Mouse (Mus musculus) frontal cortex, postnatal 25 days (tissue): Measurements from ENCODE around the gene Glrx5.

Source experiments
- DNase-seq, 2 experiments: peaks; one replicate each; pipeline ENCODE4 v3.0.0; 2022; ENCODE audit warnings: low spot score in 2 of 2

The Glrx5 gene

DNA sequence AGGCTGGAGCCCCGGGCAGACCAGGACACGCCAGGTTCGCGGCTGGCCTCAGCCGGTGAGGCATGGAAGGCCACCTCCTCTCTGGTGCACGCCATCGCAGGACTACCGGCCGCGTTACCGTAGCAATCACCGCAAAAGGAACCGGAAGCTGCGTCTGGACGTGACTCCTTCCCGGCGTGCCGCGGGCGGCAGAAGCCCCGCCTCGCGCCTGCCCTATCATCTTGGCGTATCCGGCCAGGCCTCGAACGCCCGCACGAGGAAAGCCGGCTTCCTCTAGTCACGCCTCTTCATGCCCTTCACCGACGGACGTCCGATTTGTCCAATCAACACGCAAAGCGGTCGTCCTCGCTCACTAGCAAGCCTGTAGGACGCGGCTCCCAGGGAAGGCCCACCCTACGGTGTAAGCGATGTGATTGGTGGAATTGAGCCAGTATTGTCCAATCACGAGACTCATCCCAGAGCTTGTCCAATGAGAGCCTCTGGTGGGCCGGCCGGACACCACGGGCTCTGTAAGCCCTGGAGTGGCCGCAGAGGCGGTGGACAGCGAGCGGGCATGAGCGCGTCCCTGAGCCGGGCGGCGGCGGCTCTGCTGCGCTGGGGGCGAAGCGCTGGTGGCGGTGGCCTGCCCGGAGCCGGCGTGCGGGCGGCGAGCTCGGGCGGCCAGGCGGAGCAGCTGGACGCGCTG is at the start of gene Glrx5:
Gene Glrx5, plus strand, starts transcription at position 542 of the 685 bp plus-strand sequence.
- peak; percentile 98 to 99 for DNase-seq

- DNase-seq, result no peak
Observed at GRCm38 (mm10) chr12:104983476-104983875, 49.0 kb upstream of the Glrx5 start.

- no peak for DNase-seq
Observed at GRCm38 (mm10) chr12:104985088-104985487, 47.4 kb upstream of the Glrx5 start.

GRCm38 (mm10) chr12:104986001-104986400 is 46.5 kb upstream of the Glrx5 start:
- no peak for DNase-seq

DNA sequence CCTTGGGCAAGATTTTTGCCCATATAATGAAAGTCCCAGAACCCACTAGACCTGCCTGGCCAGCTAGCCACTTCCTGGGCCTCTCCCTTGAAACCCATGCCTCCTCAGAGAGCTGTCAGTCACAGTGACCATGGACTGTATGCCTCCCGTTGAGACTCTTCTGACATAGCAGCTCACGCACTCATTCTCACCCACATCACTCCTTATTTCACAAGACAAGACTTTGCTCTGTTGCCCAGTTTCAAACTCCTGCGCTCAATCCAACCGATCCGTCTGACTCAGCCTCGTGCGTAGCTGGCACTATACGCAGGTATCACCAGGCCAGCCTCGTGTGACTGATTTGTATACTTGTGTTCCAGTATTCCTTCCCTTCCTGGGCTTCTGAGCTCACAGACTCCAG is 45.7 kb upstream of the Glrx5 start:
- DNase-seq, result no peak

GRCm38 (mm10) chr12:104987936-104988335 is 44.6 kb upstream of the Glrx5 start:
- DNase-seq, result no peak

DNA sequence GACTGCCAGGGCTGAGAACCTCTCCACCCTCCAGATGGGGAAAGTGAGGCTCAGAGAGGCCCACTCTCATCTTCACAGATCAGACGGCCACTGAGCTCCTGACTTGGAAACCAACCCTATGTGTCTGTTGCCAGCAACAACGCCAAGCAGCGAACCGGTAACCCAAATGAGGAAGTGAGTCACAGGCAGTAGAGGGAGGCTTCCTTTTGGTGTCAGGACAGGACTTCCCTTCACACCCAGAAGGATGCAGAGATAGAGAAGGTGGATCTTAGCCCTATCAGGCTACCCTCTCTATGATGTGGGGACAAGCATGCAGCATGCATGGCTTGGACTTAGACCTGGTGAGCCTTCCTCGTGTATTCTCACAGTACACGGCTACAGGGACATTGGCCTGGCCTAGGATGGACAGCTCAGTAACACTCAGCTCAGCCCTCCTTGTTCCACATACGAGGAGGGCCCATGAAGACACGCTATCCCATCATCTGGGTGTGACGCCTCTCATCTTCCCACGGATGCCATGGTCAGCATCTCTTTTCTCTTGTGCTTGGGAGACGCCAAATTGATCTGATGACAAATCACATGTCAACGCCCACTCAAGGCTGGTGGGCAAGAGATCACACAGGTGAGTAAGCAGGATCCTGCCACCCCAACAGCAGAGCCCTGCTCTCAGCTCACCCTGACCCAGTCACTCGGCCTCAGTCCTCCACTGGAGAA is 41.6 kb upstream of the Glrx5 start:
- DNase-seq, result no peak

DNA sequence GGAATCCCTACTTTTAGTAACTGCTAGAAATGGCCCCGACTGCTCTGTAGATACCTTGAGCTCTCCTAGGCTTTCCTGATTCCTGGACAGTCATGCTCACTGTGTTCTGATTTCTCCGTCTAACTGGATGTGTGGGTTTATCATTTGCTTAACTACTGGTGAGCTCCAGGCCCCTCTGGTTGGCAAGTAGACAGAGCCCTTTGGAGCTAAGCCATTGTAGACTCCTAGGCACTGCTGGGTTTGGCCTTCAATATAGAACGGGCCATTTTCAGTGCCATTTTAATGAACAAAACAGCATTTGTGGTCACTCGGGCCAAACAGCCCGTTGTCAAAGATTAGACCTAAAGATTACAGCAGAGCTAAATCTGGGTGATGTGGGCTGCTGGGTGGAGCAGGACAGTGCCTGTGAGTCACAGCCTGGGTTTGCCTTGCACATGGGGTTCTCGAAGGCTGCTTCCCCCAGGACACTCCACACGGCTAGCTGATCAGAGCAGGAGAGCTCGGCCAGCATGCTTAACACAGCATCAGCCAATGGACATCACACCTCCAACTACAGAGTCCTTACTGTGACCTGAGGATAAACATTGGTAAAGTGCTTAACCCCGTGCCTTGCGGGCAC is 40.3 kb upstream of the Glrx5 start:
- DNase-seq, result no peak

DNA sequence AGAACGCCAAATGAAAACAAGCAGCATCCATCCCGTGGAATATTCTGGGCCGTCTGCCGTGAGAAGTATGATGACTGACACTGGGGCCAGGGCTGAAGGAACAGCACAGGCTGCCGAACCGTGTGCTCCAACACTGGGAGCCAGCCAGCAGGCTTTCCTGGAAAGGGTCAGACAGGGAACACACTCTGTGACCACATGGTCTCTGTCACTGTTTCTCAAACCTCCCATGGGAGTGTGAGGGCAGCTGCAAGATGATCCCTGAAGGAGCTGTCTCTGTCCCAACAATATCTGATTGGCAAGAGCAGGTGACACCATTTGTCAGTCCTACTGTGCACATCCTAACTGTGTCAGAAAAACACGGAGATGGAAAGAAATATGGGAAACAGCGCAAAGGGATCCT is 39.6 kb upstream of the Glrx5 start:
- no peak for DNase-seq

- DNase-seq, result no peak
Observed at GRCm38 (mm10) chr12:104995259-104995876, 37.1 kb upstream of the Glrx5 start.

DNA sequence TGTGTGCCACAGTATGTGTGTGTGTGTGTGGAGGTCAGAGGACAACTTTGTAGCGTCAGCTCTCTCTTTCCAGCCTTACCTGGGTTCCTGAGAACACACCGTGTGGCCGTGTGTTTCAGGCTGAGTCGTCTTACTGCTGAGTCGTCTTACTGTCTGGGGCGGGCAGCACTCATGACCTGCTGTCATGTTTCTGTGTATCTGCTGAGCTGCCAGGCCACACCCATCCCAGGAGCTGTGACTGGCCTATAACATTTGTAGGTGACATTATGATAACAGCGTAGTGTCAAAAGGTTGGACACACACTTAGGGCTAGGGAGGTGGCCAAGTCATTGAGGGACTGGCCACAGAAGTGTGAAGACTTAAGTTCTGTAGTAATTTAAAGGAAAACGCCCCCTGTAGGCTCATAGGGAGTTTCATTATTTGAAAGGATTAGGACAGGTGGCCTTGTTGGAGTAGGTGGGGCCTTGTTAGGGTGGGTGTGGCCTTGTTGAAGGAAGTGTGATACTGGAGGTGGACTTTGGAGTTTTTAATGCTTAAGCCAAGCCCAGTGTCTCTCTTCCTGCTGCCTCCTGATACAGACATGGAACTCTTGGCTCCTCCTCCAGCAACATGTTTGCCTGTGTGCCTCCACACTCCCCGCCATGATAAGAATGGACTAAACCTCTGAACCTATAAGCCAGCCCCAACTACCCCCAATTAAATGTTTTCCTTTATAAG is 36.3 kb upstream of the Glrx5 start:
- no peak for DNase-seq

GRCm38 (mm10) chr12:104997159-104997558 is 35.3 kb upstream of the Glrx5 start:
- DNase-seq, result no peak

- no peak for DNase-seq
Observed at GRCm38 (mm10) chr12:104997641-104998293, 34.7 kb upstream of the Glrx5 start.

- DNase-seq, result no peak
Observed at GRCm38 (mm10) chr12:104998541-104998940, 33.9 kb upstream of the Glrx5 start.

DNA sequence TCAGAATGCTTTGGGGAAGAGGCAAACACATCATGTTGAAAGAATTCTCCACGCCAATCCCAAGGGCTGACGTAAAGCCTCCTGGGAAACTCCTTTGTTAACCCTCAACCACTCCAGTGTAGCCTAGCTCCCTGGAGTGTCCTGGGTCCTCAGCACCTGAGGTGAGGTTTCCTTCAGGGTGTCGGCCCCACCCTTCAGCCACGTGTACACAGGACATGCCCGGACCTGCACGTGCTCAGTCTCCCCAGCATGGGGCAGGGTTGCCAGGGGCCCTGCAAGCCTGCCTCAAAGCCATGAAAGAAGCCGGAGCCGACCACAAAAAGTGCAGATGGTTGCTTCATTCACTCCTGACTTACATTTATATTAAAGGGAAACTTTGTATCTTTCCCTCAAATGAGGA is 33.3 kb upstream of the Glrx5 start:
- DNase-seq, result no peak

GRCm38 (mm10) chr12:105000487-105001283 is 31.8 kb upstream of the Glrx5 start:
- DNase-seq, result no peak

- DNase-seq, result no peak
Observed at GRCm38 (mm10) chr12:105001317-105001716, 31.2 kb upstream of the Glrx5 start.

DNA sequence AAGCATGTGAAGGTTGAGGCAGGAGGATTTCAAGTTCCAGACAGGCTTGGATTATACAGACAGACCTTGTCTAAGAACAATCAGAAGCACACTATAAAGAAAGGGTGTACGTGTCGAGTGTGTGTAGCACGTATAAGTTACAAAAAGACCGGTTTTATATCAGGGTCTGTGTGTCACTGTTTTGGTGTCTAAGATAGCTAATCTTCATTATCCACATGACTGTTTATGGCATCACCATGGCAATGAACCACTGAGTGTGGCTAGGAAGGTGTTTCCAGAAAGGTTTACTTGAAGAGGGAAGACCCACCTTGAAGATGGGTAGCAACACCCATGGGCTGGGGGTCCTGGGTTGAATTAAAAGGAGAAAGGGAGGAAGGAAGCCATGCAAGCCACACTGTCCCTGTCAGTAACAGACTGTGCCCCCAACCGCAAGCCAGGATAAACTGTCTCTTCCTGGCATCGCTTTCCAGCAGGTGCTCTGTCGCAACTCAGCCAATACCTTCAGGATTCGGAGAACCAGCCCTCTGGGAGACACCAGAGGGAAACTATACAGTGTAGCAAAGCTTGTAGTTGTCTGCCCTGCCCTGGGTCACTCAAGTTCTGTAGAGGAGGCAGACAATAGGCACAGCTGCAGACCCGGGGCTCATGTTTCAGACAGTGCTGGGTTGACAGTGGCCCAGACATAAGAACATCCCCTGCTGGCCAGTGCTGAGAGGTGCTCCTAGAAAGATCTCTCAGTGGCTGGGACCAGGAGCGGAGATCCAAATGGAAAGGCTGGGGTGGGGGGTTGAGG is 30.0 kb upstream of the Glrx5 start:
- no peak for DNase-seq

- DNase-seq, result no peak
Observed at GRCm38 (mm10) chr12:105003158-105003557, 29.3 kb upstream of the Glrx5 start.

DNA sequence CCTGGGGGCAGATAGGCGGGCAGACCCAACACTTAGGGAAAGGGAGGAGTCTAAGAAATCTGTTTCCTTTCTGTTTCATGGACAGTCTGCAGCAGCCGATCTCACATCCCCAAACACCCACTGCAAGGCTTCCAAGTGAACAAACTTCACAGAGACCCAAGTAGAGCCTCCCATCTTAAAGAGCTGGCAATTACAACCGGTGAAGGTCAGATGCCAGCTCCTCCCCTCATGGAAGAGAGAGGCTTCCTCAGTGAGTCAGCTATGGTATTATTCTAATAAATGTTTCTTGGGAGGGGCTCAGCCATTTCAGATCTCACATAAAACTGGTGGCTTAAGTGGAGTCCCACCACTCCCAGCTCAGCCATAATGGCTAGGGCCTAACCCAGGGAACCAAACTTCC is 28.8 kb upstream of the Glrx5 start:
- no peak for DNase-seq
